Mouse (Mus musculus): ENCODE results near the gene Pard3.

Gene Pard3

DNA sequence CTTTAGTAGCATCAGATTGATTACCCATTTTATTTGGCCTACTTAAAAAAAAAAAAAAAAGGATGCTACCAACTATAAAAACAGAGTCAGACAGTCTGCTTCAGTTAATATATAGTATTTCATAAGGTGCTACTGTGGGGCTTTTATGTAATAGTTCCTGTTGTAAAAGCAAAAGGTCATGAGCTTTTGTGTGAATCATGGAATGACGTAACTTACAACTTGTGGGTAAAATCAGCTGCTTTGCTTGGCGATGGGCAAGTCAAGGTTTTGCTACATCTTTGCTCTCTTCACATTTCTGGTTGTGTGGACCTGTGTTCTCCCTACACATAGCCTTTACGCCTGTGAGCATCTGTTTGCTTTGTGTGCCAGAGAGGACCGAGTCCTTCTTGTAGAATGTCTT is 179.7 kb downstream of the Pard3 start:
- no peak for DNase-seq (ENCODE audit: low read depth, low spot score)

DNA sequence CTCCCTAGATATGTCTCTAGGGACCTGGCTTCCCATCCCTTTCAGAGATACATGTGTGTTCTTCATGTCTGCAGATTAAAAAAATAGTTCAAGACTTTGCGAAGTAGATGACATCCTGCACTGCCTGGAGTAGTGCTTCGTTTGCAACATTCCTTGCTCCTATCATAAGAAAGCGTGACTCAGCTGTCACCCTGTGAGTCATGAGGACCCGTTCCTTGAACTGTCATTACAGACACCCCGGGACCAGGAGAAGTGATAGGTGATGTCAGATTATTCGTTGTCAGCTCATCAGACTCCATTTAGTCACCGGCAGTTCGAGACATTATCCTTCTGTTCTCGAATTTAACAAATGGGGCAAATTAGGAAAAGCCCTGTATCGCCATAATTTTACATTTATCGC is 180.1 kb downstream of the Pard3 start:
- DNase-seq (ENCODE audit: low read depth, low spot score) = no peak
- H3K36me3 ChIP-seq (ENCODE audit: control insufficient read depth, insufficient read depth, low read length, poor library complexity, severe bottlenecking) = no peaks in the 10 kb centered on the region
- no peaks in the 10 kb centered on the region for H3K27me3 ChIP-seq (ENCODE audit: control insufficient read depth, insufficient read depth, low read length, poor library complexity, severe bottlenecking)

More for the DNA sequence above, 179.7 kb downstream of the Pard3 start:
- Histone ChIP-seq H3K36me3 (ENCODE audit: control insufficient read depth, insufficient read depth, low read length, poor library complexity, severe bottlenecking) (no peaks in the 10 kb centered on the region), H3K27me3 (ENCODE audit: control insufficient read depth, insufficient read depth, low read length, poor library complexity, severe bottlenecking) (no peaks in the 10 kb centered on the region)

DNA sequence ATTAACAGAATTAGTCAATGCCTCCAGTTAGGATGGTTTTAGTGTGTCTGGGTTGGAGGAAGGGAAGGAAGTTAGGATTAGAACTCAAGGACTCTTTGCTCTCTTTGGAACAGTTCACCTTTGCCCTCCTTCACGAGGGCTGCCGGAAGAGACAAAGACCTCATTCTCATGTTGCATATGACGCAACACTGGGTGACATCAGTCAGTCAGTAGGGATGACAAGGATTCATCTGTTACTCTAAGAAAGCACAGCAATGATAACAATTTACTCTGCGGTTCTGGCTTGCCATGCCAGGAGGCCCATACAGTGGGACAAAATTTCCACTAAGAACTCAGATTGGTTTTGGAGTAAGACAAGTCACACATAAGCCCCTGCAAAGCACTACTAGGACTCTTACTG is 187.1 kb downstream of the Pard3 start:
- Histone ChIP-seq H3K36me3 (ENCODE audit: control insufficient read depth, insufficient read depth, low read length, poor library complexity, severe bottlenecking) (no peaks in the 10 kb centered on the region), H3K27me3 (ENCODE audit: control insufficient read depth, insufficient read depth, low read length, poor library complexity, severe bottlenecking) (no peaks in the 10 kb centered on the region)
- DNase-seq (ENCODE audit: low read depth, low spot score) = no peak

DNA sequence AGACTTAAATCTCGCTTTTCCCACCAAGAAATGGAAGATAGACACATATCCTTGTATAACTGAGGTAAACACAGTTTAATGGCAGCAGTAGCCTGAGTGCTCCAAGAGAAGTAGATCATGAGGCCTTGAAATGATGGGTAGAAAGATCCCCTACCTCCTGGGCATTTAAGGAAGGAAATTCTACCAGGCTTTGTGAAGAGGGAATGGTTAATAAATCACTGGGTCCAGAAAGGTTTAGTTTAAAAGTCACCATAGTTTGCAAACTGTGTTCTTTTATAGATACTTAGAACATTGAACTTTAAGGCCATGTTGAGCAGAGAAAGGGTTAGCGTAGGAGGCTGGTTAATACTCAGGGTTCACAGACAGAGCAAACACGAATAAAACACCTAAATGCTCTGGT is 187.8 kb downstream of the Pard3 start:
- DNase-seq (ENCODE audit: low read depth, low spot score) = no peak
- Histone ChIP-seq H3K27me3 (ENCODE audit: control insufficient read depth, insufficient read depth, low read length, poor library complexity, severe bottlenecking) (no peaks in the 10 kb centered on the region), H3K36me3 (ENCODE audit: control insufficient read depth, insufficient read depth, low read length, poor library complexity, severe bottlenecking) (no peaks in the 10 kb centered on the region)

DNA sequence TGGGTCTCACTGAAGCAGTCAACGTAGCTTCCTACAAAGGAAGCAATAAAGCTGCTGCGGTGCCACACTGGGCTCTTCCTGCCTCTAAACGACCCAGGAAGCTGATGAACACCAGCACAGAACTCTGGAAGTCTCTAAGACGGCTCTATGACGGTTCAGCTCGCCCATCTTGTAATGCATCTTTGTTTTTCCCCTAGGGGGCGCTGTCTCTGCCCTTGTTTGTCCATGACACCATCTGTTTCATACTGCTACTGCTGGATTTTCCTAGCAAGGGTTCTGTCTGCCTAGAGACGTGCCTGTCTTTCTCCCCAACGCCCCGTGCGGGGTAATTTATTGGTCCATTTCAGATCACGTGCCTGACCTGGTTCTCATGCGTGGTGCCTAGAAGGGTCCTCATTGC is 188.3 kb downstream of the Pard3 start:
- DNase-seq (ENCODE audit: low read depth, low spot score) = no peak
- Histone ChIP-seq H3K27me3 (ENCODE audit: control insufficient read depth, insufficient read depth, low read length, poor library complexity, severe bottlenecking) (no peaks in the 10 kb centered on the region), H3K36me3 (ENCODE audit: control insufficient read depth, insufficient read depth, low read length, poor library complexity, severe bottlenecking) (no peaks in the 10 kb centered on the region)

DNA sequence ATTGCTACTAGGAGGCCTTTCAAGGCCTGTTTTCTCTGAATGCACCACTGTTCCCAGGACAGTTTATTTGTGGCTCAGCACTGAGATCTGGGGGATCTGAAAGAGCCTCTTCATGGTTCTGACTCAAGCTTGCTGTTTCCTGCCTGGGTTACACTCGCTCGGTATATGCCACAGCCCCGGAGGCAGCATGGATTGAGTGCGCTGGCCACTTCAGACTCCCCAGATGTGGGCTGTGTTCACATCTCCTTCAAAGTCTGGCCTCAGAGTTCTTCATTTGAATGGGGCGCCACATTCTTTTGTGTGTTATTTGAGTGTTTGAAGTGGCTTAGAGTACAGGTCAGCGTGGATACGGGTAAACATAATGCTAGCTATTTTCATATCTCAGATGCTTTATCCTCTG is 190.9 kb downstream of the Pard3 start:
- DNase-seq (ENCODE audit: low read depth, low spot score) = no peak

DNA sequence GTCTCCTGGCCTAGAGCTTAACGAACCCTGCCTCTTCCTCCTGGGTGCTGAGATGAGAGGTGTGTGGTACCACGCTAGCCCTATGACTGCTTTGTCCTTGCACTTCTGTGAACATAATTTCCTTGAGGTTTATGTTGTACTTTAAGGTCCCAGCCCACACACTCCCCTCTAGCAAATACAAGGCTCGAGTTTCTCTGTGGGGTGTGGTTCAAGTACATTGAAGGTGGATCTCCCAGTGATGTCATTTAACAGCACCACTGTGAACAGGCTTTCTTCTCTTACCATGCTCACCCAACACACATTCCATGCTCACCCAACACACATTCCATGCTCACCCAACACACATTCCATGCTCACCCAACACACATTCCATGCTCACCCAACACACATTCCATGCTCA is 193.4 kb downstream of the Pard3 start:
- no peak for DNase-seq (ENCODE audit: low read depth, low spot score)
- Histone ChIP-seq H3K36me3 (ENCODE audit: control insufficient read depth, insufficient read depth, low read length, poor library complexity, severe bottlenecking) (no peaks in the 10 kb centered on the region), H3K27me3 (ENCODE audit: control insufficient read depth, insufficient read depth, low read length, poor library complexity, severe bottlenecking) (no peaks in the 10 kb centered on the region)

More for the DNA sequence above, 190.9 kb downstream of the Pard3 start:
- H3K36me3 ChIP-seq (ENCODE audit: control insufficient read depth, insufficient read depth, low read length, poor library complexity, severe bottlenecking) = no peaks in the 10 kb centered on the region
- H3K27me3 ChIP-seq (ENCODE audit: control insufficient read depth, insufficient read depth, low read length, poor library complexity, severe bottlenecking) = no peaks in the 10 kb centered on the region

DNA sequence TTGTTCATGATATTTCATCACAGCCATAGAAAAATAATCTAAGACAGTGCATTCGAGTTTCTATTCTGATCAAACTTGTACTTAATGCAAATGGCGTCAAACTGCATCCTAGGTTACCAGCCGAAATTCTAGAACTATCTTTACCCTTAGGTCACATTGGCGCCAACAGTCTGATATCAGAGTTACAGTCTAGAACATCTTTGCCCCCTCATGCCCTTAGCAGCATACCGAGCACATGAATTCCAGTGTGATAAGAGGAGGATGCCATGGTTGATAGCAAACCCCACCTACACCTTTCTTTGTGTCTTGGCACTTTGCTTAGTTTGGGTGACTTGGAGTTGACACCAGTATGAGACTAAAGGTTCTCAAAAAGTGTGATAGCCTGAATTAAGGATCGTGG is 197.4 kb downstream of the Pard3 start:
- H3K27me3 ChIP-seq (ENCODE audit: control insufficient read depth, insufficient read depth, low read length, poor library complexity, severe bottlenecking) = no peaks in the 10 kb centered on the region
- DNase-seq (ENCODE audit: low read depth, low spot score) = no peak
- no peaks in the 10 kb centered on the region for H3K36me3 ChIP-seq (ENCODE audit: control insufficient read depth, insufficient read depth, low read length, poor library complexity, severe bottlenecking)

DNA sequence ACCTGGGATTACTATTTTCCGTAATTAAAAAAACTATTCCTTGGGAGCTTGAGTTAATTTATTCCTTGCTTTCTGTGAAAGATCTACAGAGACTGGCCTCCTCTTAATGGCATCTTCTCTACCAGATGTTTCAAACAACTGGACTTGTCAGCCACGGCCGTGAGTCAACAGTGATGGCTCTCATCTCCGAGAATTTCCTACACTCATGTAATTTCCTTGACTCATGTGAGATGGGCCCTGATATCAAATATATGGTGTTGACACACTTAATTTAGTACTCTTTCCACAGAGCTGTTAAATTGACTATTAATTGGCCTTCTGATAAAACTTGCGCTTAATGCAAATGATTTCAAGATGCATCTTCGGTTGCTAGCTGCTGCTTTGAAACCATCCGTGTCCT is 198.3 kb downstream of the Pard3 start:
- Histone ChIP-seq H3K36me3 (ENCODE audit: control insufficient read depth, insufficient read depth, low read length, poor library complexity, severe bottlenecking) (no peaks in the 10 kb centered on the region), H3K27me3 (ENCODE audit: control insufficient read depth, insufficient read depth, low read length, poor library complexity, severe bottlenecking) (no peaks in the 10 kb centered on the region)
- no peak for DNase-seq (ENCODE audit: low read depth, low spot score)

DNA sequence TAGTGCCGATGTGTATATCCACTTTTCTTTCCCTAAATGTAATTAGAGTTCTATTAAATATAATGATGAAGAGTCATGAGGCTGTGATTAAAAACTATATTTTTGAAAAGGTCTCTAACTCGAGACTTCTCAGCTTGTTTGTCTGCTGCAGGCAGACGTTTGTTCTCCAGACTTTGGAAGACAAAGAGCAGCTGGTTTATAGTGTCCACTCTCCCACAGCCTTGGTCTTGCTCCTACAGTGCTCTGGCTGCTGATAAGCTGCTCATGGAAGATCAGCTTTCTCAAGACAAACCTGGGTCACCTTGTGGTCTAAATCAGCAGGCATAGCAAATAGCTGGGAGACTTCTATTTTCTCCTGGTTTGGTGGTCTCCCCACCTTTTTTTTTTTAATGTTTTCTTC is 198.7 kb downstream of the Pard3 start:
- Histone ChIP-seq H3K36me3 (ENCODE audit: control insufficient read depth, insufficient read depth, low read length, poor library complexity, severe bottlenecking) (no peaks in the 10 kb centered on the region), H3K27me3 (ENCODE audit: control insufficient read depth, insufficient read depth, low read length, poor library complexity, severe bottlenecking) (no peaks in the 10 kb centered on the region)
- no peak for DNase-seq (ENCODE audit: low read depth, low spot score)

DNA sequence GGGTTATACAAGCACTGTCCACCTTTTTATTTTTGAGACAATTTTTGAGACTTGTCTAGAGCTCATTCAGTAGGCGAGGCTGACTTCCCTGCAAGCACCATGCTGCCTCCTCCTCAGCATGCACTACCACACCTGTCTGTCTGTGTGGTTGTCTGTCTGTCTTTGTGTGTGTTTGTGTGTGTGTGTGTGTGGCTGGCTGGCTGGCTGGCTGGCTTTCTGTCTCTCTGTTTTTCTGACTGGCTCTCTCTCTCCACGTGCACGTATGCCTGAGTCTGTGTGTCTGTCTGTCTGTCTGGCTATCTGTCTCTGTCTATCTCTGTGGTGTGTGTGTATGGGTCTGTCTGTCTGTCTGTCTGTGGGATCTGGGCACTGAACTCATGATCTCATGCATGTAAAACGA is 199.2 kb downstream of the Pard3 start:
- DNase-seq (ENCODE audit: low read depth, low spot score) = no peak
- Histone ChIP-seq H3K36me3 (ENCODE audit: control insufficient read depth, insufficient read depth, low read length, poor library complexity, severe bottlenecking) (no peaks in the 10 kb centered on the region), H3K27me3 (ENCODE audit: control insufficient read depth, insufficient read depth, low read length, poor library complexity, severe bottlenecking) (no peaks in the 10 kb centered on the region)

DNA sequence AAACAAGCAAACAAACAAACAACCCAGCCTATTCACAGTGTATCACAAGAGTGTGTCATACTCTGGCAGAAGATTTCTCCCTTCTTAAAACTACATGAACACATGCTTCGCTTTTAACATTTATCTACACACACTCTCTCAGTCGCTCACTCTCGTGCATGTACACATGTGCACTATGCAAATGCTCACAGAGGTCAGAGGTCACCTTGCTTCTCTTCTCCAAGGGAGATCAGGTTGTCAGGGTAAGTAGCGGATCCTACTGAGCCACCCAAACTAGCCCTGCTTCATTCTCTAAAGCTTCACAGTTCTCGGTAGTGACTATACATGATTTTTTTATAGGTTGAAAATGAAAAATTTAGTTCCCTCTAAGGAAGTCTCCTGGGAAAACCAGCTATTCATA is 199.8 kb downstream of the Pard3 start:
- Histone ChIP-seq H3K27me3 (ENCODE audit: control insufficient read depth, insufficient read depth, low read length, poor library complexity, severe bottlenecking) (no peaks in the 10 kb centered on the region), H3K36me3 (ENCODE audit: control insufficient read depth, insufficient read depth, low read length, poor library complexity, severe bottlenecking) (no peaks in the 10 kb centered on the region)
- no peak for DNase-seq (ENCODE audit: low read depth, low spot score)

DNA sequence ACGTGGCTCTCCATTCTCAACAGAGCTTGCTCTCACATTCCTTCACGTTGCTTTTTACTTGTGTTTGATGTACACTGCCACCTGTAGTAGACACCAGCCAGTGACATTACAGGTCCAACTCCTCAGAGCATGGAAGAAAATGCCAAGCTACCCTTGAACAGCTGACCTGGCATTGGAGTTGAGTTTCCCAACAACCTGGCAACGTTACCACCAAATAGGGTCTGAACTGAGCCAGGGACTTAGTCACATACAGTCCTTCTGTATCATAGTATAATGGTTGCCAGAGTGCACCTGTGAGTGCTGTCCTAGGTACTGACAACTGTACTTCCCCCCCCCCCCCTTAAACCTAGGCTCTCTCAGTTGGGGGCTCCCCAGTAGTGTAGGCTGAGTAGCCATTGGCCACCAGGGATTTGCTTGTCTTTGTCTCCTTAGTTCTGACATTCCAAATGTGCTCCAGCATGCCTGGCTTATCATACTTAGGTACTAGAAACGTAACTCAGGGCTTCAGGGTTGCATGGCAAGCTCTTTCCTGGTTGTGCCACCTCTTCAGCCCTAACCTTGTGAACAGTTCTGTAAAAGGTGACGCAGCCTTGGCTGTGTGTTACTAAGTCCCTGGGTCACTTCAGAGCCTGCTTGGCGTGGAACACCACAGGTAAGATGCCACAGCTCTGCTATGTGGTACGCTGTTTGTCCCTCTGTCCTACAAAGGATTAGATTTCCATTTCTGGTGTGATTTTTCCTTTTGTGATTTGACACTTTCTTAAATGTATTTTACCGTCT is 201.2 kb downstream of the Pard3 start:
- no peaks in the 10 kb centered on the region for H3K27me3 ChIP-seq (ENCODE audit: control insufficient read depth, insufficient read depth, low read length, poor library complexity, severe bottlenecking)
- DNase-seq (ENCODE audit: low read depth, low spot score) = no peak
- no peaks in the 10 kb centered on the region for H3K36me3 ChIP-seq (ENCODE audit: control insufficient read depth, insufficient read depth, low read length, poor library complexity, severe bottlenecking)

DNA sequence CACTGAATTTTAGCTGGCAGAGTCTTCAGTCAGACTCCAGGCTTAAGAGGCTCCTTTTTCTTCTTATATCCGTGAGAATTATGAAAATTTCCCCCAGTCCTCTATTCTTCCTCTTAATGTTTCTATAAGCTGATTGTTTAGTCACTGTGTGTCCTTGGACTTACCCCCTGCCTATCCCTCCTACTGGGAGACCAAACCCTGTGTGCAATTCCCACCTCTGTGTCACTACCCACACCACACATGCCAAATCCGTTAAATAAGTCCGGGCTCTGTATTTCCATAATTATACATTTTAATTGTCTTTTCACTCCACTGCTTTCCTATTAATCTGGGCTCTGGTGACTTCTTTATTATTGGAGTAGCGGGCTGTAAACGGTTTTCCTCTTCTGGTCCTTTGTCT is 203.1 kb downstream of the Pard3 start:
- Histone ChIP-seq H3K36me3 (ENCODE audit: control insufficient read depth, insufficient read depth, low read length, poor library complexity, severe bottlenecking) (no peaks in the 10 kb centered on the region), H3K27me3 (ENCODE audit: control insufficient read depth, insufficient read depth, low read length, poor library complexity, severe bottlenecking) (no peaks in the 10 kb centered on the region)
- no peak for DNase-seq (ENCODE audit: low read depth, low spot score)

DNA sequence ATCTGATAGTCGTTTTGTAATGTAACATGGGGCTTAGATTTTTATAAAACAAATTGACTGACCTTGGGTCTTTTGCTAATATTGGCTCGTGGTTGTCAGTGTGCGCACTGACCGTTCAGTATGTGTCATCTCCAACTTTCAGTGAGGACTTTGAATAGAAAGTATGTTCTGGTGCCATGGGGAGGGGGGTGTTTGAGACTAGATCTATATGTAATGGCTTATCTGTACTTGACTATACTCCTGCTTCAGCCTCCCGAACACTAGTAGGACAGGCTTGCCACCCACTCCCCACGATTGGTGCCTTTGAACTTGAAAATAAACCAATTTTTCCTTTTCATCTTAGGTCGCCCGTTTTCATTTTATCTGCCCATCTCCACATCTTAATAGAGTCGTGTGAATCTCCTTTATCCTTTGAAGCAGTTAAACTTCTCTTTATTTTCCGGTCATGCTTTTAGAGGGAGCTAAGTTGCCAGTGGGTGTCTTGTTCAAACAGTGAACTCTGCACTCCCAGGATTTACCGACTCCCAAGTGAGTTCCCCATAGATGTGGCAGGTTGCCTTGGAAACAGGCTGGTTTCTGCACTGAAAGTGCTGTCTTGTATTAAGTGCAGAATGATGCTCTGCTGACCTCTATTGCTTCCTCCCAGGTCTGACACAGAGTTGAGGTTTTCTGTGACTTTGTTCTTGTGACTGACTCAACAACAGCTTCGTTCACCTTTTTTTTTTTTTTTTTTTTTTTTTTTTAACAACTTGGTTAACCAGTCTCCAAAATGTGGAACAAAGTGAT is 204.7 kb downstream of the Pard3 start:
- Histone ChIP-seq H3K27me3 (ENCODE audit: control insufficient read depth, insufficient read depth, low read length, poor library complexity, severe bottlenecking) (no peaks in the 10 kb centered on the region; the same call in 1 of the 2 replicates), H3K36me3 (ENCODE audit: control insufficient read depth, insufficient read depth, low read length, poor library complexity, severe bottlenecking) (no peaks in the 10 kb centered on the region)
- no peak for DNase-seq (ENCODE audit: low read depth, low spot score)

Measured in splenic B cell, adult 2 months (primary cell).